Mouse (Mus musculus): ENCODE results near the gene Lhfpl2. TPM values are rescaled to one million over a fixed set of nuclear protein-coding genes. Genes with fewer than 3 reads are reported as not detected.

The Lhfpl2 gene
- polyA plus RNA-seq, 1 experiment from 2014 or later, result 18.2 TPM

GRCm38 (mm10) chr13:94212179-94212578 lies 154.6 kb downstream of the Lhfpl2 start:
- no peaks in the 10 kb centered on the region for H3K27me3 ChIP-seq (replicated peaks)
- peaks cover 17% of the 10 kb centered on the region for H3K36me3 ChIP-seq
- H3K9me3 ChIP-seq (replicated peaks), result no peaks in the 10 kb centered on the region
- H3K4me2 ChIP-seq, result no peak overlapping the region
- no peaks in the 10 kb centered on the region for H3K4me1 ChIP-seq
- WGBS, result 94% methylated on average over 2 of the region's 2 CpGs
- H3K9ac ChIP-seq (replicated peaks), result no peak overlapping the region
- H3K27ac ChIP-seq (replicated peaks), result no peak overlapping the region
- ATAC-seq (ENCODE audit: low FRiP score), result no peak
- no peak overlapping the region for H3K4me3 ChIP-seq (replicated peaks)

GRCm38 (mm10) chr13:94212716-94213115 lies 155.1 kb downstream of the Lhfpl2 start:
- no peaks in the 10 kb centered on the region for H3K27me3 ChIP-seq (replicated peaks)
- peaks cover 17% of the 10 kb centered on the region for H3K36me3 ChIP-seq
- no peak overlapping the region for H3K27ac ChIP-seq (replicated peaks)
- no peak for ATAC-seq (ENCODE audit: low FRiP score)
- H3K9ac ChIP-seq (replicated peaks), result no peak overlapping the region
- no peaks in the 10 kb centered on the region for H3K4me1 ChIP-seq
- no peak overlapping the region for H3K4me3 ChIP-seq (replicated peaks)
- WGBS, result 88% methylated on average over 2 of the region's 2 CpGs
- H3K9me3 ChIP-seq (replicated peaks), result no peaks in the 10 kb centered on the region
- H3K4me2 ChIP-seq, result no peak overlapping the region

GRCm38 (mm10) chr13:94223609-94224008 lies 166.0 kb downstream of the Lhfpl2 start:
- Histone ChIP-seq H3K4me2 (no peak overlapping the region), H3K9me3 (replicated peaks) (no peaks in the 10 kb centered on the region), H3K27me3 (replicated peaks) (no peaks in the 10 kb centered on the region), H3K9ac (replicated peaks) (no peak overlapping the region), H3K4me3 (replicated peaks) (no peak overlapping the region), H3K4me1 (0 out of 2 replicates have a peak, but pooled peaks cover 3% of the 10 kb centered on the region), H3K27ac (replicated peaks) (no peak overlapping the region), H3K36me3 (peaks cover 39% of the 10 kb centered on the region)
- WGBS, result 62% methylated on average over 14 of the region's 14 CpGs
- ATAC-seq (ENCODE audit: low FRiP score), result no peak

DNA sequence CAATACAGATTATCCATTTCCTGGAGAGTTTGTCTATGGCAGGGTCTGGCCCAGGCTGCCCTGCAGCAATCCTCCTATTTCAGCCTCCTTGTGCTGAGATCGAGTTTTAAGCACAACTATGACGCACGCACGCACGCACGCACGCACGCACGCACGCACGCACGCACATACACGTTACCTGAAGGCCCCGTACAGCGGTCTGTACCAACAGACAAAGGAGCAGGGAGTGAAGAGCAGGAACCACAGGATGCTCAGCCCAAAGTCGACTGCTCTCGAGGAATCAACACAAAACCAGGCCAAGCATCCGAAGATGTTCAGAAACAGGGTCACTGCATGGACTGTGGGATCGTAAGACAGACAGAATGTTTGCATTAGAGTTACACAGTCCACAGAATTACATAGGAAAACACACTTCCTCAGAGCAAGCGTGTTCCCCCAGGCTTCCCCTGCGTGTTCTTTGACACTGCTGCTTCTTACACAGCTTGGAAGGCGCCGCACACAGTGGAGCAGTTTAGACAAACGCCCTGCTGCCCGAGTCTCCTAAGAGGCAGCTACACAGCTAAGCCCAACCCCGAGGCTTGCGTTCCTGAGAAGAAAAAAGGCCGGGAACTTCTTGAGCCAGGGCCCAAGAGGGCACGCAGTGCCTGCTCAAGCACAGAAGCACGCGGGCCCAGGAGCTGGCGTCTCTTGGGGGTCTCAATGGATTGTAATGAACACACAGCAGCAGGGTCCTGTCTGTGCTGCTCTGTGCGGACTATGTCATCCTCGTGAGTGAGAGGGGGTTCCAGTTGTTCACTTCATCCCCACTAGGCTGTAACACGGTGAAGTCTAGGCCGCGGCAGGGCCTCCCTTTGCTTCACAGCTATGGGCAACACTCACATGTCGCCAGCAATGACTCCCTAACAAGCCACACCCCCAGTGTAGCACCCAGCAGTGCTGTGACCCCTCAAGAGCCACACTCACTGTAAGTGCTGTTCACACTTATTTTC lies 167.4 kb downstream of the Lhfpl2 start:
- Histone ChIP-seq H3K4me2 (no peak overlapping the region), H3K27me3 (replicated peaks) (no peaks in the 10 kb centered on the region), H3K4me1 (0 out of 2 replicates have a peak, but pooled peaks cover 3% of the 10 kb centered on the region), H3K9ac (replicated peaks) (no peak overlapping the region), H3K27ac (replicated peaks) (no peak overlapping the region), H3K36me3 (peaks cover 45% of the 10 kb centered on the region), H3K4me3 (replicated peaks) (no peak overlapping the region), H3K9me3 (replicated peaks) (no peaks in the 10 kb centered on the region)
- WGBS, result 93% methylated on average over 38 of the region's 38 CpGs
- 0 out of 2 replicates have a peak, but pooled peaks have one; percentile 28 for ATAC-seq (ENCODE audit: low FRiP score)

- Histone ChIP-seq H3K4me2 (no peak overlapping the region), H3K36me3 (peaks cover 14% of the 10 kb centered on the region; the same call in 1 of the 2 replicates), H3K4me3 (replicated peaks) (no peak overlapping the region), H3K27me3 (replicated peaks) (no peaks in the 10 kb centered on the region), H3K4me1 (no peaks in the 10 kb centered on the region), H3K9ac (replicated peaks) (no peak overlapping the region), H3K9me3 (replicated peaks) (no peaks in the 10 kb centered on the region), H3K27ac (replicated peaks) (no peak overlapping the region)
- no peak for ATAC-seq (ENCODE audit: low FRiP score)
- WGBS, result 96% methylated on average over 14 of the region's 14 CpGs
These were observed 174.3 kb downstream of the Lhfpl2 start for GRCm38 (mm10) chr13:94231871-94232270.

- 76% methylated on average over 4 of the region's 4 CpGs for WGBS
- Histone ChIP-seq H3K27me3 (replicated peaks) (no peaks in the 10 kb centered on the region), H3K4me3 (replicated peaks) (no peak overlapping the region), H3K4me1 (no peaks in the 10 kb centered on the region), H3K27ac (replicated peaks) (no peak overlapping the region), H3K9me3 (replicated peaks) (no peaks in the 10 kb centered on the region), H3K36me3 (no peaks in the 10 kb centered on the region), H3K4me2 (no peak overlapping the region), H3K9ac (replicated peaks) (no peak overlapping the region)
- no peak for ATAC-seq (ENCODE audit: low FRiP score)
These were observed 181.9 kb downstream of the Lhfpl2 start for GRCm38 (mm10) chr13:94239488-94239887.

DNA sequence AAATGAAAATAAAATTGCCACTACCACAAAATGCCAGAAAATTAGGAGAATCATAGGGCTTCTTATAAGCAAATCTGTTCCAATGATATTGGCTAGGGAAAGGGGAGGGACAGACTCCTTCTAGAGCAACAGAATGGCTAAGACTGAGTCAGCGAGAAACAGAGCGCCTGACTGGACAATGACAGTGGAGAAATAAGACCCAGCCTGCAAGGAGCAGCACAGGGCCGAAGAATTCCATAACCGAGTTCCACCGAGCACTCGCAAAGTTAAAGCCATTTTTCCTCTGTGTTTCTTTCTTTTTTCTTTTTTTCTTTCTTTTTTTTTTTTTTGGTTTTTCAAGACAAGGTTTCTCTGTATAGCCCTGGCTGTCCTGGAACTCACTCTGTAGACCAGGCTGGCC lies 182.5 kb downstream of the Lhfpl2 start:
- no peak overlapping the region for H3K4me2 ChIP-seq
- ATAC-seq (ENCODE audit: low FRiP score), result no peak
- H3K9me3 ChIP-seq (replicated peaks), result no peaks in the 10 kb centered on the region
- WGBS, result 78% methylated on average over 6 of the region's 6 CpGs
- no peak overlapping the region for H3K4me3 ChIP-seq (replicated peaks)
- no peaks in the 10 kb centered on the region for H3K4me1 ChIP-seq
- no peaks in the 10 kb centered on the region for H3K27me3 ChIP-seq (replicated peaks)
- no peaks in the 10 kb centered on the region for H3K36me3 ChIP-seq
- H3K27ac ChIP-seq (replicated peaks), result no peak overlapping the region
- H3K9ac ChIP-seq (replicated peaks), result no peak overlapping the region

GRCm38 (mm10) chr13:94240873-94241272 lies 183.3 kb downstream of the Lhfpl2 start:
- H3K4me2 ChIP-seq, result no peak overlapping the region
- H3K4me1 ChIP-seq, result no peaks in the 10 kb centered on the region
- WGBS, result 27% methylated on average over 5 of the region's 5 CpGs
- no peak overlapping the region for H3K4me3 ChIP-seq (replicated peaks)
- H3K27me3 ChIP-seq (replicated peaks), result no peaks in the 10 kb centered on the region
- H3K9ac ChIP-seq (replicated peaks), result no peak overlapping the region
- no peak for ATAC-seq (ENCODE audit: low FRiP score)
- H3K27ac ChIP-seq (replicated peaks), result no peak overlapping the region
- H3K9me3 ChIP-seq (replicated peaks), result no peaks in the 10 kb centered on the region
- H3K36me3 ChIP-seq, result no peaks in the 10 kb centered on the region

GRCm38 (mm10) chr13:94241892-94242524 lies 184.4 kb downstream of the Lhfpl2 start:
- no peak for ATAC-seq (ENCODE audit: low FRiP score)
- WGBS, result 44% methylated on average over 4 of the region's 4 CpGs

DNA sequence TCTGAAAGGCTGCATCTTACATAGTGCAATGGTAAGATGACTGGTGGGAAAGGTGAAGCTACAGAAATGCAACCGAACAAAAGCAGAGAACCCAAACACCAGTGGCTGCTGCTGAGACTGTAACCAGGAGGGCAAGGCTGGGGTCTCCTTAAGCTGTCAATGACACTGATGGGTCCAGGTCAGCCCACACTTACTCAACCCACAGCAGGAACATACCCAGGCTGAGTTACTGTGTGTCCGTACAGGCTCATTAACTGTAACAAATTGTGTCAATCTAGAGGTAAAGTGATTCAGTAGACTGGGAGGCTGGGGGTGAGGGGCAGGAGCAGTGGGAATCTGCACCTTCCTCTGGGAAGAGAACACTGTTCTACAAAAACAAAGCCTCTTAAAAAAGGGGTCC lies 185.3 kb downstream of the Lhfpl2 start:
- H3K4me3 ChIP-seq (replicated peaks), result no peak overlapping the region
- no peak overlapping the region for H3K4me2 ChIP-seq
- 63% methylated on average over 2 of the region's 2 CpGs for WGBS
- no peak for ATAC-seq (ENCODE audit: low FRiP score)
- no peak overlapping the region for H3K27ac ChIP-seq (replicated peaks)
- no peak overlapping the region for H3K9ac ChIP-seq (replicated peaks)
- no peaks in the 10 kb centered on the region for H3K9me3 ChIP-seq (replicated peaks)
- no peaks in the 10 kb centered on the region for H3K36me3 ChIP-seq
- H3K27me3 ChIP-seq (replicated peaks), result no peaks in the 10 kb centered on the region
- H3K4me1 ChIP-seq, result 0 out of 2 replicates have a peak, but pooled peaks cover 3% of the 10 kb centered on the region

More at GRCm38 (mm10) chr13:94241892-94242524, 184.4 kb downstream of the Lhfpl2 start:
- Histone ChIP-seq H3K4me1 (no peaks in the 10 kb centered on the region), H3K36me3 (no peaks in the 10 kb centered on the region), H3K9ac (replicated peaks) (no peak overlapping the region), H3K27ac (replicated peaks) (no peak overlapping the region), H3K4me2 (no peak overlapping the region), H3K27me3 (replicated peaks) (no peaks in the 10 kb centered on the region), H3K9me3 (replicated peaks) (no peaks in the 10 kb centered on the region), H3K4me3 (replicated peaks) (no peak overlapping the region)

Data from neural tube, embryonic 15.5 days (tissue).